Mouse (Mus musculus): ENCODE measurements around the gene Rnf157.

DNA sequence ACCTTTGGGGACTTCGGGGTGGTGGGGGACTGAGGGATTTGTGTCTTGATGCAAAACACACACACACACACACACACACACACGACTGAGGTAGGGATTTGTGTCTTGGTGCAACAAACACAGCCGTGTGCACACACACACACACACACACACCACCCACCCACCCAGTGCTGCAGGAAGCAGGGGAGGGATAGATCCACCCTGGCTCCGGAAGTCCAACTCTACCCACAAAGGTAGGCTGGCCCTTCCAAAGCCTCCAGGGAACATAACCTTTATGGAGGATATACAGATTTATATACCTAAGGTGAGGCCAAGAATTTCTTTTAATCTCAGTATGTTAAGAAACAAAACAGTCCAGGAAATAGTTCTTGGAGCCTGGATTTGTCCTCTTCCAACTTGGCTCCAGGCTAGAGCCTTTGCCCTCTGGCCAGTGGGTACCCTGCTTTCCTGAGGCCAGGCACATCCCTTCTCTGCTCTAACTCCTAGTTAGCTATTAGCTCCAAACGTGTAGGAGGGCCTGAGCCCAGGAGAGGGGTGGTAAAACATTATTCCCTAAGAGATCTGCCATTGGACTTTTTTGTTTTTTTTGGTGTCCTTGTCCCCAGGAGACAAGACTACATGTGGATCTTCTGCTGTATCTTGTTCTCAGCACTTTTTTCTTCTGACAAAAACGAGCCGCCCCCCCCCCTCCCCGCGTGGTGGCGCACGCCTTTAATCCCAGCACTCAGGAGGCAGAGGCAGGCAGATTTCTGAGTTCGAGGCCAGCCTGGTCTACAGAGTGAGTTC lies 22.3 kb upstream of the Rnf157 start:
- TF ChIP-seq CTCF (IDR thresholded peaks at IDR 0.05; ENCODE audit: insufficient read depth, low read length) (no peak), POLR2A (IDR thresholded peaks at IDR 0.05; ENCODE audit: borderline replicate concordance, extremely low read depth, low read depth, low read length) (peak; percentile 18; the same call in 1 of the 2 replicates)

Measured in lung, adult 2 months (tissue).